Mouse (Mus musculus): ENCODE measurements around the gene Txn2.

DNA sequence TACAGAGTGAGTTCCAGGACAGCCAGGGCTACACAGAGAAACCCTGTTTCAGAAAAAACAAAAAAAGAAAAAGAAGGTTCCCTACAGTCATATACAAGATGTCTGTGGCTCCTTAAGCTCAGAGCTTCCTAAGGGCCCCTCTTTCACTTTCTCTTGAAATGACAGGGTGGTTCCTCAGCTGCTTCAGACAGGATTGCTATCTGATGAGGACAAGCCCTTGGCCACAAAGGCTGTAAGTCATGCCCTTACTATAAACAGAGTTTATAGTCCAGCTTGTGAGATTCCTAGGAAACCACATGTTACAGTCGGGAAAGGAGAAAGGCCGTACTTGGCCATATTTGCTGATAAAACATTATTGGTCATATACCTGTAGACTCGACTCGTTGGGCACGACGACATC, 52.9 kb downstream of the Txn2 start:
- TF ChIP-seq POLR2A (IDR thresholded peaks at IDR 0.05; ENCODE audit: borderline replicate concordance, extremely low read depth, low read depth, low read length) (no peak), CTCF (IDR thresholded peaks at IDR 0.05; ENCODE audit: insufficient read depth, low read length) (no peak)

All from lung, adult 2 months (tissue).